Mouse (Mus musculus): ENCODE measurements at regions not wholly inside any gene's neighbourhood (a gene's known extent, or its start where the extent isn't known, plus 50 kb on each side); places are given as distances from the start of the nearest gene placed in this dataset.
A peak's percentile ranks its signal among the peaks of the same experiment; 100 is the strongest.

DNA sequence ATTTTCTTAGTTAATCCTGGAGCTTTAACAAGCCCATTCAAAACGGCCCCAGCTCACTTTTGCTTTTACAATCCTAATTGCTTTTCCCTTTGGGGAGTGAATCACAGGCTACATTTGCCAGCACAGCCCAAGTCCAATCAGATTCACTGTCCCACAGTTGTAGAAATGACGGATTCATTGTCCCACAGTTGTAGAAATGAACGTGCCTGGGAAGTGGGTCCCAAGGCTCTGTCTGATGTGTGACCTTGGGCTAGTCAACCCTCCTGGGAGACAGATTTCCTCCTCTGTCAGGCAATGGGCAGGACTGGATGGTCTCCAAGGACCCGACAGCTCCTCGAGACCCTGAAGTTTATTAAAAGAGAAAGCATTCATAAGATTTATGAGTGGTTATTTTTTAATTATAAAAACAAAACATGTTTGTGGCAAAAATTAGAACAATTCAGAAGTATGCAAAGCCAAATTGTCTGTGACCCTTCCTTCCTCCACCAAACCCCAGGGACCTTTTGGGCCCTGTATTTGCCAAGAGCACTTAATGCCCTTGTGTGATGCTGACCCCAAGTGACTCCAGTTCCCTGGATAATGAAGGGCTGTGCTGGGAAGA lies 93.1 kb downstream of the Fam43a start:
- Histone ChIP-seq H3K9ac (ENCODE audit: low read length) (no peak overlapping the region), H3K4me2 (ENCODE audit: low read depth, low read length) (no peak overlapping the region), H3K4me1 (ENCODE audit: control insufficient read depth, insufficient read depth, low read length) (peaks cover 5% of the 10 kb centered on the region), H3K27me3 (ENCODE audit: control insufficient read depth, insufficient read depth, low read length) (no peaks in the 10 kb centered on the region), H3K4me3 (ENCODE audit: low read length) (no peak overlapping the region), H3K9me3 (replicated peaks; ENCODE audit: control insufficient read depth, low read length) (no peaks in the 10 kb centered on the region), H3K36me3 (ENCODE audit: control insufficient read depth, insufficient read depth) (no peaks in the 10 kb centered on the region), H3K27ac (ENCODE audit: low read length) (0 out of 2 replicates have a peak overlapping the region, but pooled peaks have one; percentile 3)
- ATAC-seq (replicated peaks; ENCODE audit: extremely low read depth, insufficient read depth, low FRiP score): no peak
- WGBS: 57% methylated on average over 5 of the region's 5 CpGs

- Histone ChIP-seq H3K27me3 (ENCODE audit: control insufficient read depth, insufficient read depth, low read length) (no peaks in the 10 kb centered on the region), H3K9ac (ENCODE audit: low read length) (no peak overlapping the region), H3K27ac (ENCODE audit: low read length) (no peak overlapping the region), H3K4me3 (ENCODE audit: low read length) (no peak overlapping the region), H3K4me1 (ENCODE audit: control insufficient read depth, insufficient read depth, low read length) (peaks cover 5% of the 10 kb centered on the region), H3K9me3 (replicated peaks; ENCODE audit: control insufficient read depth, low read length) (no peaks in the 10 kb centered on the region), H3K4me2 (ENCODE audit: low read depth, low read length) (no peak overlapping the region), H3K36me3 (ENCODE audit: control insufficient read depth, insufficient read depth) (no peaks in the 10 kb centered on the region)
- no peak for ATAC-seq (replicated peaks; ENCODE audit: extremely low read depth, insufficient read depth, low FRiP score)
- 72% methylated on average over 3 of the region's 3 CpGs for WGBS
These were observed 93.7 kb downstream of the Fam43a start for GRCm38 (mm10) chr16:30693206-30693605.

DNA sequence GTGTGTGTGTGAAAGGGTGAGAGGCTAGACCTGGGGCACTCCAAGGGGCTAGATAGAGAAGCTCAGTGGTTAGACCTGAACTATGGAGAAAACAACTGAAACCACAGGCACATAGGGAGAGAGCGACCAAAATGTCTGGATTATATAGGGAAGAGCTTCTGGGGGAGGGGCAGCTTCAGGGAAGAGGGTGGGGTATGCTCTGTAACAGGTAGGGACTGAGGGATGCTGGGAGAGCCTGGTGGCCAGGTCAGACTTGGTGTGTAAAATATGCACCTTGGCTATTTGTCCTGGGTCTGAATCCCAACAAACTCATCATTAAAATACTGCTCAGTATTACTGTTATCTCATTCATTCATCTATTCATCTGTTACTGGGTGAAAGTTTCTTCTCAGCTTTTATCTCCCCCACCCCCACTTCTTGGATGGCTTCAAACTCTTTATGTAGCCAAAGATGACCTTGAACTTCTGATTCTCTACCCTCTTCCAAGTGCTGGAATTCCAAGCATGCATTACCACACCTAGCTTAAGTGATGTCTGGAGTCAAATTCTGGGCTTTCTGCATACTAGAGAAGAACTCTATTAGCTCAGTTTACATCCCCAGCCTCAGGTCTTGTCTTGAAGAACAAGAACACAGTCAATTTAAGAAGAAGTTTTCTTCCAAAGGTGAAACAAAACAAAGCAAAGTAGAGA lies 94.5 kb downstream of the Fam43a start:
- no peak overlapping the region for H3K27ac ChIP-seq (ENCODE audit: low read length)
- no peak overlapping the region for H3K4me3 ChIP-seq (ENCODE audit: low read length)
- peaks cover 5% of the 10 kb centered on the region for H3K4me1 ChIP-seq (ENCODE audit: control insufficient read depth, insufficient read depth, low read length)
- no peak overlapping the region for H3K4me2 ChIP-seq (ENCODE audit: low read depth, low read length)
- H3K9me3 ChIP-seq (replicated peaks; ENCODE audit: control insufficient read depth, low read length): no peaks in the 10 kb centered on the region
- no peaks in the 10 kb centered on the region for H3K36me3 ChIP-seq (ENCODE audit: control insufficient read depth, insufficient read depth)
- H3K27me3 ChIP-seq (ENCODE audit: control insufficient read depth, insufficient read depth, low read length): no peaks in the 10 kb centered on the region
- no peak overlapping the region for H3K9ac ChIP-seq (ENCODE audit: low read length)
- WGBS: 100% methylated on average over 1 of the region's 1 CpGs
- no peak for ATAC-seq (replicated peaks; ENCODE audit: extremely low read depth, insufficient read depth, low FRiP score)

DNA sequence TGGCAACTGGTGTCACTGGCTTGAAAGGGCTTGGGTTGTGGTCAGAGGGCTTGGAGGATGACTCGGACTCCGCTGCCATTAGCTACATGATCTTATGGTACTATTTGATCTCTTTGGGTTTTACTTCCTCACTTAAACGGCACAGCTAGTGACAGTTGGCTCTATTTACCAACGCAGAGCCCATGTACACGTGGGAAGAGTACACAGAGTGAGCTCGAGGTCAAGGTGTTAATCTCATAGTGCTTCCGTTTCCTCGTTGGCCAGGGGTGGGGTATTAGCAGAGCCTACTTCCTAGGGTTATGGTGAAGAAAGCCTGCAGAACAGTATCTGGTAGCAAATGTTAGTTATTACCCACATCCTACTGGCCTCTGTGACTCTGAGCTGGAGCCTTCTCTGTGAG lies 96.2 kb downstream of the Fam43a start:
- H3K4me2 ChIP-seq (ENCODE audit: low read depth, low read length): no peak overlapping the region
- 75% methylated on average over 8 of the region's 8 CpGs for WGBS
- no peak overlapping the region for H3K4me3 ChIP-seq (ENCODE audit: low read length)
- H3K27ac ChIP-seq (ENCODE audit: low read length): no peak overlapping the region
- no peaks in the 10 kb centered on the region for H3K36me3 ChIP-seq (ENCODE audit: control insufficient read depth, insufficient read depth)
- H3K9ac ChIP-seq (ENCODE audit: low read length): no peak overlapping the region
- no peaks in the 10 kb centered on the region for H3K27me3 ChIP-seq (ENCODE audit: control insufficient read depth, insufficient read depth, low read length)
- no peaks in the 10 kb centered on the region for H3K9me3 ChIP-seq (replicated peaks; ENCODE audit: control insufficient read depth, low read length)
- ATAC-seq (replicated peaks; ENCODE audit: extremely low read depth, insufficient read depth, low FRiP score): no peak
- peaks cover 5% of the 10 kb centered on the region for H3K4me1 ChIP-seq (ENCODE audit: control insufficient read depth, insufficient read depth, low read length)

DNA sequence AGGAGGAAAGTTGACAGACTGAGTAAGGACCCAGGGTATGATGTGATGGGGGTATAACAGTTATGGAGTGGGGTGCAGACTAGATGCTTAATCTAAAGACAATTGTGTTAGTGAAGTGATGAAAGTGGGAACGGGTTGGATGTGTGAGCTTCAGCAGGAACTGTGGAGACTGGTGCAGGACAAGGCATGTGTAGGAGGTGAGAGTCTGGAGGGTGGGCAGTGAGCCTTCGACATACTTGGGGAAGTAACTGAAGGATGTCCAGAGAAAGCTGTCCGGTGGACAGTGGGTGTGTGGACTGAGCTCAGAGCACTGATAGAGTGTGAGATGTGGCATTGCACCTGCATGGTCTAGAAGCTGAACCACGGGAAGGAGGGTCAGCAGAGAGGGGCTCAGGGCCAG lies 97.7 kb downstream of the Fam43a start:
- Histone ChIP-seq H3K4me2 (ENCODE audit: low read depth, low read length) (no peak overlapping the region), H3K9ac (ENCODE audit: low read length) (no peak overlapping the region), H3K27ac (ENCODE audit: low read length) (no peak overlapping the region), H3K4me1 (ENCODE audit: control insufficient read depth, insufficient read depth, low read length) (peaks cover 5% of the 10 kb centered on the region), H3K36me3 (ENCODE audit: control insufficient read depth, insufficient read depth) (no peaks in the 10 kb centered on the region), H3K27me3 (ENCODE audit: control insufficient read depth, insufficient read depth, low read length) (no peaks in the 10 kb centered on the region), H3K9me3 (replicated peaks; ENCODE audit: control insufficient read depth, low read length) (no peaks in the 10 kb centered on the region), H3K4me3 (ENCODE audit: low read length) (no peak overlapping the region)
- no peak for ATAC-seq (replicated peaks; ENCODE audit: extremely low read depth, insufficient read depth, low FRiP score)
- 52% methylated on average over 4 of the region's 4 CpGs for WGBS

DNA sequence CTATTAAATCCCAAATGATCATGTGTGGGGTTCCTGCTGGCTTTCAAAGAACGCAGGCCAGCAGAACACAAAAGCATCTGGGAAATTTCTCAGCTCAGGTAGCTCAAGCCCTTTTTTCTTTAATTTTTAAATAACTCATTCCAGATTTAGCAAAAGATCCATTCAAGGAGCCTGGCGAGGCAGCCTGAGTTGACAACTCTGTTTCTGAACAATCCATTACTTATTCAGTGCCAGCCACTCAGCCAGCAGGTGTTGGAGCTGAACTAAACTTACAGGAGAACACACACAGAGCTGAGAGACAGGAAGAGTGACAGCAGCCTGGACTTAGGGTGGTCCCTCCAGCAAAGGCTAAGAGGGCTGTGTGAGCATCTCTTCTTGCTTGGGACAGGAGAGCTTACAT lies 98.3 kb downstream of the Fam43a start:
- WGBS: 71% methylated on average over 2 of the region's 2 CpGs
- H3K4me3 ChIP-seq (ENCODE audit: low read length): no peak overlapping the region
- ATAC-seq (replicated peaks; ENCODE audit: extremely low read depth, insufficient read depth, low FRiP score): no peak
- H3K4me2 ChIP-seq (ENCODE audit: low read depth, low read length): no peak overlapping the region
- no peaks in the 10 kb centered on the region for H3K27me3 ChIP-seq (ENCODE audit: control insufficient read depth, insufficient read depth, low read length)
- no peaks in the 10 kb centered on the region for H3K36me3 ChIP-seq (ENCODE audit: control insufficient read depth, insufficient read depth)
- H3K9ac ChIP-seq (ENCODE audit: low read length): no peak overlapping the region
- no peak overlapping the region for H3K27ac ChIP-seq (ENCODE audit: low read length)
- peaks cover 5% of the 10 kb centered on the region; the same call in 1 of the 2 replicates for H3K4me1 ChIP-seq (ENCODE audit: control insufficient read depth, insufficient read depth, low read length)
- no peaks in the 10 kb centered on the region for H3K9me3 ChIP-seq (replicated peaks; ENCODE audit: control insufficient read depth, low read length)

GRCm38 (mm10) chr16:30703831-30704230 lies 104.3 kb downstream of the Fam43a start:
- WGBS: 82% methylated on average over 8 of the region's 8 CpGs
- no peak overlapping the region for H3K4me3 ChIP-seq (ENCODE audit: low read length)
- no peaks in the 10 kb centered on the region for H3K4me1 ChIP-seq (ENCODE audit: control insufficient read depth, insufficient read depth, low read length)
- no peak overlapping the region for H3K4me2 ChIP-seq (ENCODE audit: low read depth, low read length)
- H3K9ac ChIP-seq (ENCODE audit: low read length): no peak overlapping the region
- no peaks in the 10 kb centered on the region for H3K27me3 ChIP-seq (ENCODE audit: control insufficient read depth, insufficient read depth, low read length)
- no peak overlapping the region for H3K27ac ChIP-seq (ENCODE audit: low read length)
- peaks cover 9% of the 10 kb centered on the region for H3K9me3 ChIP-seq (replicated peaks; ENCODE audit: control insufficient read depth, low read length)
- H3K36me3 ChIP-seq (ENCODE audit: control insufficient read depth, insufficient read depth): no peaks in the 10 kb centered on the region
- ATAC-seq (replicated peaks; ENCODE audit: extremely low read depth, insufficient read depth, low FRiP score): no peak

GRCm38 (mm10) chr16:30709501-30709900 lies 110.0 kb downstream of the Fam43a start:
- peaks cover 9% of the 10 kb centered on the region for H3K9me3 ChIP-seq (replicated peaks; ENCODE audit: control insufficient read depth, low read length)
- H3K4me3 ChIP-seq (ENCODE audit: low read length): no peak overlapping the region
- 80% methylated on average over 15 of the region's 15 CpGs for WGBS
- H3K4me2 ChIP-seq (ENCODE audit: low read depth, low read length): no peak overlapping the region
- H3K27me3 ChIP-seq (ENCODE audit: control insufficient read depth, insufficient read depth, low read length): no peaks in the 10 kb centered on the region
- ATAC-seq (replicated peaks; ENCODE audit: extremely low read depth, insufficient read depth, low FRiP score): no peak
- no peak overlapping the region for H3K27ac ChIP-seq (ENCODE audit: low read length)
- no peaks in the 10 kb centered on the region for H3K36me3 ChIP-seq (ENCODE audit: control insufficient read depth, insufficient read depth)
- peaks cover 3% of the 10 kb centered on the region; the same call in 1 of the 2 replicates for H3K4me1 ChIP-seq (ENCODE audit: control insufficient read depth, insufficient read depth, low read length)
- H3K9ac ChIP-seq (ENCODE audit: low read length): no peak overlapping the region

DNA sequence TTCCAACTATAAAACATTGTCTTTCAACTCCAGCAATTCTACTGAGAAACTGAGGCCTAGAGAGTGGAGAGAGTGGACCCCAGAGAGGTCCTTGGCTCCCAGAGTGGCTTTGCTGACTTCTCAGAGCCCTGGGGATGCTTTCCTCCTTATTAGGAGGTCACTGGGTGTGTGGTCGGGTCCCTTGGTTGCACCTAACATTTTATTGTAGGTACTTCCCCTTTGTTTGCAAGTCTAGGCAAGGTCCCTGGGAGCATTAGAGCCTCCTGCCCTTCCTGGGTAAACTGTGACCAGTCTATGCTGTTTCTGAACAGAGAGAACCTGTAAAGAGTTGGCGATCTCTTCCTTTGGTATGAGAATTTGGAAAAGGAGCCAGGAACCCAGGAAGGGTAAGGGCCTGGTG lies 110.5 kb downstream of the Fam43a start:
- Histone ChIP-seq H3K9me3 (replicated peaks; ENCODE audit: control insufficient read depth, low read length) (peaks cover 9% of the 10 kb centered on the region), H3K36me3 (ENCODE audit: control insufficient read depth, insufficient read depth) (no peaks in the 10 kb centered on the region)
- 82% methylated on average over 2 of the region's 2 CpGs for WGBS

More for the DNA sequence above, 110.5 kb downstream of the Fam43a start:
- no peak for ATAC-seq (replicated peaks; ENCODE audit: extremely low read depth, insufficient read depth, low FRiP score)
- Histone ChIP-seq H3K27me3 (ENCODE audit: control insufficient read depth, insufficient read depth, low read length) (no peaks in the 10 kb centered on the region), H3K9ac (ENCODE audit: low read length) (no peak overlapping the region), H3K27ac (ENCODE audit: low read length) (no peak overlapping the region), H3K4me3 (ENCODE audit: low read length) (no peak overlapping the region), H3K4me1 (ENCODE audit: control insufficient read depth, insufficient read depth, low read length) (peaks cover 3% of the 10 kb centered on the region; the same call in 1 of the 2 replicates), H3K4me2 (ENCODE audit: low read depth, low read length) (no peak overlapping the region)
